Mouse (Mus musculus): ENCODE data around the gene Zscan29. TPM values are rescaled to one million over a fixed set of nuclear protein-coding genes. Genes with fewer than 3 reads are reported as not detected.

Gene Zscan29
- total and polyA plus RNA-seq, 2 experiments from 2014 or later, result 4.8 to 7.2 TPM

DNA sequence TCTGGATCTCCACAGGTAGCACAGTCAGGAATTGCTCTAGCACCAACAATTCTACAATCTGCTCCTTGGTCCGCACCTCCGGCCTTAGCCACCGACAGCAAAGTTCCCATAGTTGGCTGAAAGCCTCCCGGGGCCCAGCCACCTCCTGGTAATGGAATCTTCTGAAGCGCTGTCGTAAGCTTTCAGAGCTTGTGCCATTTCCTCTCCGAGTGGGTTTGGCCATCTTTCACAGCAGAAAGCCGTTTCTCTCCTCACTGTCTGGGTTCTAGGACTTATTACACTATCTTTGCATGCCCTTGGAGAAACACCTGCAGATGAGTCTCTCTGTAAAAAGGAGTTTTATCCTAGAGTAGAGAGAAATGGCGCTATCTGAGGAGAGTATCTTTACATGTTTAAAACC, 1.0 kb downstream of the Zscan29 start:
- no peaks in the 10 kb centered on the region for H3K27me3 ChIP-seq (ENCODE audit: insufficient read depth, low read length)
- peaks cover 13% of the 10 kb centered on the region for H3K4me1 ChIP-seq (ENCODE audit: insufficient read depth, low read length)

GRCm38 (mm10) chr2:121169173-121169572, 1.8 kb downstream of the Zscan29 start:
- peak overlapping the region; percentile 79; the same call in 1 of the 2 replicates for H3K4me3 ChIP-seq (ENCODE audit: low read depth, low read length)

More for the DNA sequence above, 1.0 kb downstream of the Zscan29 start:
- H3K9me3 ChIP-seq (ENCODE audit: low read length), result no peaks in the 10 kb centered on the region
- no peak for TF ChIP-seq CTCF (IDR thresholded peaks at IDR 0.05)
- peak; percentile 17 for DNase-seq (ENCODE audit: low spot score)
- peak overlapping the region; percentile 75 for H3K9ac ChIP-seq (replicated peaks; ENCODE audit: low read length, poor library complexity, severe bottlenecking)
- H3K36me3 ChIP-seq (ENCODE audit: insufficient read depth, low read length), result peaks cover 7% of the 10 kb centered on the region
- no peak overlapping the region for H3K27ac ChIP-seq (ENCODE audit: low read depth, low read length)
- WGBS, result 5% methylated on average over 9 of the region's 9 CpGs
- peak overlapping the region; percentile 87 for H3K4me2 ChIP-seq (ENCODE audit: low read depth, low read length, poor library complexity, severe bottlenecking)
- H3K4me3 ChIP-seq (ENCODE audit: low read depth, low read length), result peak overlapping the region; percentile 79
- ATAC-seq (ENCODE audit: low FRiP score), result no peak

DNA sequence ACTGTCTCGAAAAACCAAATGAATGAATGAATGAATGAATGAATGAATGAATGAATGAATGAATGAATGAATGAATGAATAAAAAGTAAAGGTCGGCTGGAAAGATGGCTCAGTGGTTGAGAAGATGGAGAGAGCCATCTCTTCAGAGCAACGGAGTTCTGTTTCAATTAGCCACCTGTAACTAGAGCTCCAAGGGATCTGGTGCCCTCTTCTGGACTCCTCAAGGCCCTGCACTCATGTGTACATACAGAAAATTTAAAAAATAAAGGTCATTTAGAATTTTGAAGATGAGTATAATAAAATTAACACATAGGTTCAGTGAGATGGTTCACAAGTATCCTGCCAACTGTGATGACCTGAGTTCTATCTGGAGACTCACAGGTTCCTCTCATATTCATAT, 17.8 kb downstream of the Zscan29 start:
- DNase-seq (ENCODE audit: low spot score), result no peak
- TF ChIP-seq CTCF (IDR thresholded peaks at IDR 0.05), result peak; percentile 40
- H3K36me3 ChIP-seq (ENCODE audit: insufficient read depth, low read length), result peaks cover 27% of the 10 kb centered on the region

More at GRCm38 (mm10) chr2:121169173-121169572, 1.8 kb downstream of the Zscan29 start:
- H3K36me3 ChIP-seq (ENCODE audit: insufficient read depth, low read length), result peaks cover 7% of the 10 kb centered on the region
- no peaks in the 10 kb centered on the region for H3K27me3 ChIP-seq (ENCODE audit: insufficient read depth, low read length)
- WGBS, result 65% methylated on average over 4 of the region's 4 CpGs
- DNase-seq (ENCODE audit: low spot score) (no peak), ATAC-seq (ENCODE audit: low FRiP score) (no peak)
- no peaks in the 10 kb centered on the region for H3K9me3 ChIP-seq (ENCODE audit: low read length)
- H3K4me1 ChIP-seq (ENCODE audit: insufficient read depth, low read length), result peaks cover 13% of the 10 kb centered on the region
- H3K4me2 ChIP-seq (ENCODE audit: low read depth, low read length, poor library complexity, severe bottlenecking), result peak overlapping the region; percentile 87
- peak overlapping the region; percentile 75; the same call in 1 of the 2 replicates for H3K9ac ChIP-seq (replicated peaks; ENCODE audit: low read length, poor library complexity, severe bottlenecking)
- no peak for TF ChIP-seq CTCF (IDR thresholded peaks at IDR 0.05)
- H3K27ac ChIP-seq (ENCODE audit: low read depth, low read length), result no peak overlapping the region

GRCm38 (mm10) chr2:121149679-121150078, 21.2 kb downstream of the Zscan29 start:
- Histone ChIP-seq H3K4me2 (ENCODE audit: low read depth, low read length, poor library complexity, severe bottlenecking) (no peak overlapping the region), H3K9me3 (ENCODE audit: low read length) (no peaks in the 10 kb centered on the region), H3K4me1 (ENCODE audit: insufficient read depth, low read length) (no peaks in the 10 kb centered on the region), H3K36me3 (ENCODE audit: insufficient read depth, low read length) (peaks cover 21% of the 10 kb centered on the region), H3K27me3 (ENCODE audit: insufficient read depth, low read length) (no peaks in the 10 kb centered on the region), H3K4me3 (ENCODE audit: low read depth, low read length) (no peak overlapping the region), H3K9ac (replicated peaks; ENCODE audit: low read length, poor library complexity, severe bottlenecking) (no peak overlapping the region), H3K27ac (ENCODE audit: low read depth, low read length) (no peak overlapping the region)
- DNase-seq (ENCODE audit: low spot score), result no peak
- WGBS, result 90% methylated on average over 5 of the region's 5 CpGs
- ATAC-seq (ENCODE audit: low FRiP score), result no peak
- no peak for TF ChIP-seq CTCF (IDR thresholded peaks at IDR 0.05)

More for the DNA sequence above, 17.8 kb downstream of the Zscan29 start:
- no peak overlapping the region for H3K4me3 ChIP-seq (ENCODE audit: low read depth, low read length)
- no peak overlapping the region for H3K9ac ChIP-seq (replicated peaks; ENCODE audit: low read length, poor library complexity, severe bottlenecking)
- no peak for ATAC-seq (ENCODE audit: low FRiP score)
- WGBS, result 95% methylated on average over 3 of the region's 3 CpGs
- H3K4me1 ChIP-seq (ENCODE audit: insufficient read depth, low read length), result no peaks in the 10 kb centered on the region
- H3K27ac ChIP-seq (ENCODE audit: low read depth, low read length), result no peak overlapping the region
- H3K4me2 ChIP-seq (ENCODE audit: low read depth, low read length, poor library complexity, severe bottlenecking), result no peak overlapping the region
- H3K9me3 ChIP-seq (ENCODE audit: low read length), result no peaks in the 10 kb centered on the region
- no peaks in the 10 kb centered on the region for H3K27me3 ChIP-seq (ENCODE audit: insufficient read depth, low read length)

DNA sequence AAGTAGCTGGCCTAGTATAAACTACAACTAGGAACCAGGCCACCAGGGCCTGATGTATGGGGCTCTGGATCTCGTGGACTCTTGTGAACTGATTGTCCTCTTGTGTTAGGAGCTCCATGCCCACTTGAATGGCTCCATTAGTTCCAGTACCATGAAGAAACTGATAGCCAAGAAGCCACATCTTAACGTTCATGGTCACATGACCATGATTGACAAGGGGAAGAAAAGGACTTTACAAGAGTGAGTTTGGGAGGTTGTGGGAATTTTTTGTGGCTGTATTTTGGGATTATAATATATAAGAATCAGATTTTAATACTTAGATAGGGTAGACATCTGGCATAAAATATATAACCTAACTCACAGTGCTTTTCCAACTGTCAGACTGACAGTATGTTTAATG, 28.5 kb downstream of the Zscan29 start:
- DNase-seq (ENCODE audit: low spot score) (no peak), ATAC-seq (ENCODE audit: low FRiP score) (no peak)
- WGBS, result 33% methylated on average over 2 of the region's 2 CpGs
- H3K4me2 ChIP-seq (ENCODE audit: low read depth, low read length, poor library complexity, severe bottlenecking), result no peak overlapping the region
- no peak overlapping the region for H3K9ac ChIP-seq (replicated peaks; ENCODE audit: low read length, poor library complexity, severe bottlenecking)
- H3K4me1 ChIP-seq (ENCODE audit: insufficient read depth, low read length), result peaks cover 10% of the 10 kb centered on the region; the same call in 1 of the 2 replicates
- 0 out of 2 replicates have a peak, but pooled peaks cover 9% of the 10 kb centered on the region for H3K36me3 ChIP-seq (ENCODE audit: insufficient read depth, low read length)
- no peak for TF ChIP-seq CTCF (IDR thresholded peaks at IDR 0.05)
- no peaks in the 10 kb centered on the region for H3K9me3 ChIP-seq (ENCODE audit: low read length)
- H3K4me3 ChIP-seq (ENCODE audit: low read depth, low read length), result no peak overlapping the region
- H3K27me3 ChIP-seq (ENCODE audit: insufficient read depth, low read length), result no peaks in the 10 kb centered on the region
- no peak overlapping the region for H3K27ac ChIP-seq (ENCODE audit: low read depth, low read length)

GRCm38 (mm10) chr2:121141216-121142035, 29.5 kb downstream of the Zscan29 start:
- H3K27me3 ChIP-seq (ENCODE audit: insufficient read depth, low read length), result no peaks in the 10 kb centered on the region
- H3K9me3 ChIP-seq (ENCODE audit: low read length), result no peaks in the 10 kb centered on the region
- H3K4me1 ChIP-seq (ENCODE audit: insufficient read depth, low read length), result peaks cover 10% of the 10 kb centered on the region; the same call in 1 of the 2 replicates
- H3K9ac ChIP-seq (replicated peaks; ENCODE audit: low read length, poor library complexity, severe bottlenecking), result peak overlapping the region; percentile 68
- no peak for ATAC-seq (ENCODE audit: low FRiP score)
- no peak for TF ChIP-seq CTCF (IDR thresholded peaks at IDR 0.05)
- peak overlapping the region; percentile 80 for H3K4me2 ChIP-seq (ENCODE audit: low read depth, low read length, poor library complexity, severe bottlenecking)
- H3K27ac ChIP-seq (ENCODE audit: low read depth, low read length), result peak overlapping the region; percentile 97
- 73% methylated on average over 16 of the region's 16 CpGs for WGBS
- H3K4me3 ChIP-seq (ENCODE audit: low read depth, low read length), result peak overlapping the region; percentile 52
- H3K36me3 ChIP-seq (ENCODE audit: insufficient read depth, low read length), result 0 out of 2 replicates have a peak, but pooled peaks cover 9% of the 10 kb centered on the region
- no peak for DNase-seq (ENCODE audit: low spot score)

Data from midbrain, postnatal 0 days (tissue).